Mouse (Mus musculus): ENCODE measurements around the gene Cfap298. TPM values are rescaled to one million over a fixed set of nuclear protein-coding genes. Genes with fewer than 3 reads are reported as not detected.

The Cfap298 gene
- total RNA-seq, 2 experiments from 2014 or later = 8.8 to 14.9 TPM

DNA sequence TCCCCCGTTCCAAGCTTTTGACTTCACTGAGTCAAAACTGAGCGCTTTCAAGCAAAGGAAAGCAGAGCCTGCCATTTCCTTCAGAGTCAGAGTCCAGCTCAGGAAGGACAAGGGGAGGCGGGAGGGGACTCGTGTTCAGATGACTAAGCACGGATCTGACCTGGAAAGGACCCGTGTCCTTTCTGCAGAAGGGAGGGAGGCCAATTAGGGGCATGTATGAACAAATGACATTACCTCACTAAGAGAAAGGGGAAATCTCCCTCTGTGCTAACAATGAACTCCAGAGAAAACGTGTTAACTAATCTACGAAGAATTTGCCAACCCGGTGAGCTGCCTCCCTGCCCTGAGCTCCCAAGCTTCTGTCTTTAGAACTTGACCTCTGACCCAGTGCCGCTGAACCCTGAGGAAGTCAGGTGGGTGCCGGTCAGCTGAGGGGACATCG lies 18.9 kb downstream of the Cfap298 start:
- no peak for ATAC-seq (ENCODE audit: poor library complexity, severe bottlenecking)

DNA sequence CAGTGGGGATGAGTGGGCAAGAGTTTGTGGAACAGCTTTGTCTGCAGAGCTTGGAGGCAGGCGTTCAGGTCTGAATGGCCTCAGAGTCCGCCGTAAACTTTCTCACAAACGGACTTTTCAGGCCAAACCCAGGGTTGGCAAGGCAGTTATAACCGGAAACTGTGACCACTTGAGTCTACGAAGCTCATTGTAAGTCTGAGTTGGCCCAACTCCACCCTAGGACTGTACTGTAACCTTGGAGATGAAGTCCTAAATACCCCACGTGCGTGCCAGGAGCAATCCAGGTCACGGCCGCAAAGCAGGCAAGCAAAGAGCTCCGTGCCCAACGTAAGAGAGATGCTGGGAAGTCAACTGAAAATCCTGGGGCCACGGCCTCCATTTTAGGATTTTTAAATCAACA lies 23.1 kb downstream of the Cfap298 start:
- ATAC-seq (ENCODE audit: poor library complexity, severe bottlenecking) = no peak

DNA sequence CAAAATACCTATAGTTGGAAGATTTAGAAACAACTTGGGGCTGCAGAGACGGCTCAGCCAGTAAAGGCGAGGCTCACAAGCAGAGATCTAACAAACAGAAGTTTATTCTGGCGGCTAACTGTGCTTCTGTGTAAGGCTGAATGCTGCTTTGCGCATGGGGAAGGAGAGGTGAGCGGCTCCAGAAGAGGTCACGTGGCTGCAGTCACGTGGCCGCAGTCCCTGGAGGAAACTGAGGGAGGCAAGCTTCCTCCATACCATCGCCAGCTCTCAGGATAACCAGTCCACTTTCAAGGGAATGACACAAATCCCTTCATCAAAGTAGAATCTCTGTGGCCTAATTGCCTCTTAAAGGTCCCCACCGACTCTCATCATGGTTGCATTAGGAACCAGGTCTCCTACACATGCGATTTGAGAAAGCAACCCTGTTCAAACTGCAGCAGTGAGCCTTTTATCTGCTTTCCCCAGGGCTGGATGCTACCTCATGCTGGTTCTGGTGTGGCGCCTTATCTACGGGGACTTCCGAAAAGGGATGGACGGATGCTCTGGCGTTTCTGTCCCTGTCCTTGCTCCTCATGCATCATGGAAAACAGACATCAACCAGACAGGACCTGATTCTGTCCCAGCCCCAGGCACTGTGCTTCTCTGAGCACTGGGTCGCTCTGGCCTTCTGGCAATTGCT lies 23.9 kb downstream of the Cfap298 start:
- ATAC-seq (ENCODE audit: poor library complexity, severe bottlenecking) = no peak

DNA sequence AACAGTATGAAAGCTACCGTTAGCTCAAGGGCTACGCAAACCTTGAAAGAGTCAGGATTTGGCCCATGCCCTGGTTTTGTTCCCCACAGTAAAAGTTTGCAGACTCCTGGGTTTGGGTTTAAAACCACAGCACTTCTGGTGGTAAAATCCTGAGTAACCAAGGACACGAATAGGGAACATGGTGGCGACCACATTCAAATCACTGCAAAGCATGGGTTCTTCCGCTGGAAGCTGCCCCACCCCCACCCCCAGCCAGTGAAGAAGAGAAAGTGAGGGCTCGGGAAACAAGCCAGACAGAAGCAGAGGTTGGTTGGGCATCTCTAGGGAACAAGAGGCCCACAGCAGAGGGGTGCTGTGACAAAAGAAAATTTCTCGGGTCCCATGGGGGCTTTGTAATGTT lies 27.7 kb downstream of the Cfap298 start:
- ATAC-seq (ENCODE audit: poor library complexity, severe bottlenecking) = no peak

DNA sequence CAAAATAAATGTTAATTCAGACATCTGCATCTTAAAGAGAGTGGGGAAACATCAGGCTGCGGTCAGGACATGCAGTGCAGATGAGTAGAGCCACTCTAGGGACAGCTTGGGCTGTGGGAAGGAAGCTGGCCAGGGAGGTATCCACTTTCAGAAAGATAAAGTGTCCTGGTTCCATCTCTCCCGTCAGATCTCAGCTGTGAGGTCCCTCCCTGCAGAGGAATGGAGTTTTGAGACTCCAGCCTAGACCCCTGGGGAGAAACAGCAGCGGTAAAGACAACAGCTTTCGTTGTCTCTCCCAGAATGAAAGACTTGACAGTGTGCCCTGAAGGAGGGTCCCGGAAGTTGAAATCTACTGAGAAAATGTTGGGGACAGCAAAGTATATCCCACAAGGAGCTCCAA lies 31.6 kb downstream of the Cfap298 start:
- ATAC-seq (ENCODE audit: poor library complexity, severe bottlenecking) = no peak

DNA sequence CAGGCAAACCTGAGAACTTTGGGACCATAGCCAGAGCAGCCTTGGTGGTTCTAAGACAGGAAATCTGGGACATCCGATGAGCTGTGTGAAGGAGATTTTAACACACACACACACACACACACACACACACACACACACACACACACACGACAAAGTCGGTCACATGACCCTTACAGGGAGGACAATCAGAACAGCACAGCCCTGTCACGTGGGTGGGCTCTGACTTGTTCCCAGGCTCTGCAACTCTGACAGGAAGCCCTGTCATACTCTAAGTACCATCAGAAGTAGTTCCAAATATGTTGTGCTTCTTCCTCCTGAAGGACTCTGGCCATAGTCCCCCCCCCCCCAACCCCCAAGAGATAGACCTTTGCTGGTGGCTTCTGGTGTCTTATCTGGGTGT lies 33.5 kb downstream of the Cfap298 start:
- no peak for ATAC-seq (ENCODE audit: poor library complexity, severe bottlenecking)

DNA sequence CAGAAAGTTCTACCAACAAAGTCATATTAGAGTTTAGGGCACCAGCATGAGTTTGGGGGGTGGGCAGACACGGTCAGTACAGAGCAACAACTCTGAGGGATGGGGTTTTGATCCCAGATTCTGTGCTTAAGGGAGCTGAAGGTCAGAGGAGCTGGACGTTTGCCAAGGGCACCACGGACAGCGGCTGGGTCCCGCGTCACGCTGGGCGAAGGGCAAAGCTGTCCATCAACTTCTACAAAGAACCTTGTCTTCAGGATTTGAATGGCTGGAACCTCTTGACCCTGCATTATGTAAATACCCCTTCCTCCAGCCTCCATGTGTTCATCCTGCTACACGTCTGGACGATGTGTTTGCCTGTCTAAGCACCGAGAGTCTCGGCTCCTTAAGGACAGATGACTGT lies 35.4 kb downstream of the Cfap298 start:
- no peak for ATAC-seq (ENCODE audit: poor library complexity, severe bottlenecking)

DNA sequence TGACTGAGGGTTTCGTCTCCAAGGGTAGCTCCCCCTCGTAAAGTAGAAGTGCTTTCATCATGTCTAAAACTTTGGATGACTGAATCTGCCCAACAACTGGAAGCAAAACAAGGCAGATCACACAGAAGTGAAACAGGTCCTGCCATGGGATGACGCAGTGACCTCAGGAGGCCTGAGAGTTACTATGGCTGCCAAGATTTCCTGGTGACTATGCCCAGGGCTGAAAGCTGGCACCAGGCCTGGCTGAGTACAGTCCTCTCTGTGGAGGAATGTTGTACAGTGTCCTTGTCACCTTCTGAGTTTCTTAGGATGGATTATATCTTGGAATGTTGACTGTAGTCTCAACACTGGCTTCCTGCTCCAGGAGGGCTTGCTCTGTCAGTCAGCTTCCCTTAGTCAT lies 37.3 kb downstream of the Cfap298 start:
- no peak for ATAC-seq (ENCODE audit: poor library complexity, severe bottlenecking)

DNA sequence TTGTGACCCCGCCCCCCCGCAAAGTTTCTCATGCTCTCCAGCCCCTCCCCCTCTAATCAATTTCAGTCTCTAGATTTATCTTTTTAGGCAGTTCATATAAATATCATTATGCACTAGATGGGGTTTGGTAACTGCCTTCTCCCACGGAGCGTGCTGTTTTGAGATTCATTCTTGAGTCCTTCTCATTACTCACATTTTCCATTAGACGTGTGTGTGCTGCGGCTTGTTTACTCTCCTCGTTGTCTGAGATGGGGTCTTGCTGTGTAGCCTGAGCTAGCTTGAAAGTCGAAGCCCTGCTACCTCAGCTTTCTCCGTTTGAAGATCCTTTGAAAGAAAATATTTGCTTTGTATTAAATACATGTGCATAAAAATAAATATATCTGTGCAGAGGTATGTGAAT lies 41.1 kb downstream of the Cfap298 start:
- ATAC-seq (ENCODE audit: poor library complexity, severe bottlenecking) = no peak

DNA sequence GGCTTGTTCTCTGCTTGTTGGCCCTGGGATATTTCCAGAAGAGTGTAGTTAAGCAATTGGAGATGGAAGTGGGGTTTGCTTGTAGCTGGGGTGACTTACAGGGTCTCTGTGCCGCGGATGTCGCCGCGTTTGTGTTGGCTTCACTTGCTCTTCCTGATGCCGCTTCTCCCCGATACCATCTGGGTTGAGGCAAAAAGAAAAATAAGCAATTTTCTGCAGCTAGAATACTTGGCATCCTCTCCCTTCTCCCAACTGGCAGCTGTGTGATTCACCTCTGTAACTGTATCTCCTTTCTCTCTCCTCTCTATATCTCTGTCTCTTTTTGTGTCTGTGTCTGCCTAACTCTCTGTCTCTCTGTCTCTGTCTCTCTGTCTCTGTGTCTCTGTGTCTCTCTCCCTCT lies 41.9 kb downstream of the Cfap298 start:
- no peak for ATAC-seq (ENCODE audit: poor library complexity, severe bottlenecking)

DNA sequence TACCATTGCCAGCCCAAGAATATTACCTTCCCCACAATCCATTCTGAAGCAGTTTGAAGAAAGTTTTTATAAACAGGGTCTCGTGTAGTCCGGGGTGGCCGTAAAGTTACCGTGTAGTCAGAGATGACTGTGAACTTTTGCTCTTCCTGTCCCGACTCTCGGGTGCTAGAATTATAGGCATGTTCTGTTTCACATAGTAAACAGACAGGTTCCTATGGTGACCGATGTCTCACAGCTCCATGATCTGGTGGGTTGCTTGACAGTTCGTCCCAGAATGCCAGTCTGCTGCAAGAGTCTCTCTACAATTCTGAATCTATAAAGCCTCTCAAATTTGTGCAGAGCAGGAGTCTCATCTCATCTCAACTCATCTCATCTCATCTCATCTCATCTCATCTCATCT lies 42.8 kb downstream of the Cfap298 start:
- no peak for ATAC-seq (ENCODE audit: poor library complexity, severe bottlenecking)

DNA sequence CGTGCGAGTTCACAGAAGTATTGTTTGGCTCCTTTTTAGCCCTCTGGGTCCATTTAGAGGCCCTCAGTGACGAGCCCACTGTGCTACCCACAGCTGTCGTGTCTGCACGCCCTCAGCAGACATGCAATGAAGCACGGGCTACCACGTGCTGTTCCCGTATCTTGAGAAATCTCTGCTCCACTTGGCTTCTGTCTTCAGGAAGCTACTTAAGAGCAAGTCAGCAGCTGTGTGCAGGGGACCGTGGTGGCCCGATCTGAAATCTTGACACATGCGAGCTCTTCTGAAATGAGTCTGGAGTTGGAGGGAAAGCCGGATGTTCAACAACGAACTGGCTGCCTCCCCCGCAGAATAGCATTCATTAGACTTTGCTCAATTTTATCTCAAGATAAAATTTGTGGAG lies 43.3 kb downstream of the Cfap298 start:
- no peak for ATAC-seq (ENCODE audit: poor library complexity, severe bottlenecking)

DNA sequence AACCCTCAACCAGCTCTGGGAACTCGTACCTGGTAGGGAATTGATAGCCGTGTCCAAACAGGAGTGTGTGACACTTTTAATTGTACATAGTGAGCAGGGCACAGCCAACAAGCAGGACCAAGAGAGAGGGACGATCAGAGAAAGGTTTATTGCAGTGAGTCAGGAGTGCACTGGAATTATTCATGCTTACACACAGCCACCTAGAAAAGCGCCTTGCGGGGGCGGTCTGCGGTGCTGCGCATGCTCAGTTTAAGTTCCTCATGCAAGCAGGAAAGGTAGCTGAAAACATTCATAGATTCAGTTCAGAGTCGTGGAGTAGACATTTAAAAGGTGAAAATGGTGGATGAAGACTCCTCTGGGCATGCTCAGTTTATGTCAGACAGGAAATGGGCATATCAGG lies 44.2 kb downstream of the Cfap298 start:
- ATAC-seq (ENCODE audit: poor library complexity, severe bottlenecking) = no peak

DNA sequence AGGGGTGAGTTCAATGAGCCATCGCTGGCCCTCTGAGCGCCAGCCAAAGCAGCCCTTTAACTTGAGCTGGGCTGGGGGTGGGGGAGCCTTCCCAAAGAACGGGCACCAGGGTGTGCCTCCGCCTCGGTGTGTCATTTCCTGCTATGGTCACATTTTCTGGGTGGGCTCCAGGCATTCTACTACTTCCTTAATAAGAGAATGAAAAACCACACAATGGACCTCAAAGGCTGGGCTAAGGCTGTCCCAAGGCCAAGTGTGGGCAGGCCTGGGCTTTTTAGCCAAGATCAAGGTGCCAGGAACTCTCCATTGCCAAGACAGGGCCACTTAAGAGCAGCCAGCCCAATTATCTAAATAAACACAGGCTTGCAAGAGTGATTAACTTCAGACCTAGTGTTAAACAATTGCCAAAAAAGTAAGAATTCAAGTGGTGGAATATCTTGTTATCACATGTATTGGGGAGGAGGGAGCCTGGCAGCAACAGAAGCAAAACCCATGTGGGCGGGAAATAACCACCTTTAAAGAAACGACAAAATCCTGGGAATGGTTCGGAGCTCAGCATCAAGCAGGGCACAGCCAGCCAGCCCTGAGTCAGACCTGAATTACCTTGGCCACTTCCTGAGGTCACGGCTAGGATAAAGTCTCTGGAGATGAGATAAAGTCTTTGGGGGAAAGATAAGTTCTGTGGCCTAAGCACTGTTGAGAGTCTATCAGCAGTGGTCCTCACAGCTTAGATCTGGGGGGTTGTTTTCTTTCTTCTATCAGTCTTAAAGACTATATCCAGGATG lies 48.9 kb downstream of the Cfap298 start:
- peak; percentile 59 for ATAC-seq (ENCODE audit: poor library complexity, severe bottlenecking)

DNA sequence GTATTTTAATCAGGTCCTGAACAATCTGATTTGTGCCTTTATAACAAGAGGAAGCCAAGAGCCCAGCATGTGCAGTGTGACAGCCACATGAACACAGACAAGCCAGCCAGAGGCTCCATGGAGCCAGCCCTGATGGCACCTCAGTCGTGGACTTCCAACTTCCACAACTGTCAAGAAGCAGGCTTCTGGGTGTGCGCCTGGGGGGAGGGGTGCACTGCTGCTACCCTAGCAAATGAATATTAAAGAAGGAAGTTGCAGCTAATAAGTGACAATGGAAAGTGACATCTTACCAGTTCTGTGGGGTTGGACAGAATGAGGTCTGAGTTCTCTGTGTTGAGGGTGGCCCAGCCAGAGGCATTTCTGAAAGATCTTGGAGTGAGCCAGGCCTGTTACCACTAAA lies 49.6 kb downstream of the Cfap298 start:
- peak; percentile 67 for ATAC-seq (ENCODE audit: poor library complexity, severe bottlenecking)

DNA sequence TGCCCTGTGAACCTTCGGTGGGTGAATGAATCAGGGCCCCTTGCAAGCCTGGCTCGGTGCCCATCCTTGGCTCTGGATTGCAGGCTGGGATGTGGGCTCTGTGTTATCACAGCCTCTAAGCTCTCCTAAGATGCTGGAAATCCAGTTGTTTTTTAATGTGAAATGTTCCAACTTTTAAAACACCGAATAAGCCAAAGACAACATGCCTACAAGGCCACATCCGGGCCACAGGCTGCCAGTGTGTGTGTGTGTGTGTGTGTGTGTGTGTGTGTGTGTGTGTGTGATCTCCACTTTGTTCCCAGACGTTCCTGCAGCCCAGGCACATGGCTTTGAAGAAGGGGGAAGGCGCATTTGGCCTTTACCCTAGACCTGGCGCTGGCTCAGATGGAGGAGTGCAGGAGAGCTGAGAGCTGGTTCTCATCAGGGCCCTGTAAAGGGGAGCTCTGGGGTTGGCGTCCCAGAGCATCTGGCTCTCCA lies 52.4 kb downstream of the Cfap298 start:
- no peak for ATAC-seq (ENCODE audit: poor library complexity, severe bottlenecking)

DNA sequence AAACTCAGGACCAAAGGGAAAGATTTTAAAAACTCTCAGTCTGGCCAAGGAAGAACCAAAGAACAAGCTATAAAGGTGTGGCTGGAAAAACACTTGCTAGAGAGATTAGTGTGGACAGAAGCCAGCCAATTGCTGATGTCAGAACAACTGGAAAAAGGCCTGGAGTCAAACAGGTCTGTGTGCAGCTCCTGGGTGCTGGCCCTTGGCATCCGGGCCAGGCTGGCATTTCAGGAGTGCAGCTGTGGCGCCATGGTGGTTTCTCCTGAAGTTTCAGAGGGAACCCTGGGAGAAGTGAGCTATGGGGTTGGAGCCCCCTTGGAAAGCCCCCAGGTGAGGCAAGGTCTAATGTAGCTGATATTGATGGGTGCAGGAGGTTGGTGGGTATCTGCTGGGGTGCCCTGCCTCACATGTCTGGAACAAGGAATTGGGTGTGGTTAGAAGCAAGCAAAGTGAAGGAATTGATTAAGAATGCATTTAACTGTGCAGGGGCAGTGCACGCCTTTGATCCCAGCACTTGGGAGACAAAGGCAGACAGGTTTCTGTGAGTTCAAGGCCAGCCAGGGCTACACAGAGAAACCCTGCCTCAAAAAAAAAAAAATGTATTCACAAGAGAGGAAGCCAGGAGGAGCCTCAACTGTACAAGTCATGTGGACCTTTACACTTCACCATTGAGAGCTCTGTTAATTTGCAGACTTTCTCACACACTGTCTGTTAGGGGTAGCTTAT lies 56.6 kb downstream of the Cfap298 start:
- ATAC-seq (ENCODE audit: poor library complexity, severe bottlenecking) = no peak

Other genes starting within 250 kb of the Cfap298 start
- gene Mis18a, start 207.7 kb downstream of the Cfap298 start, total RNA-seq (2015) = 117 and 121 TPM in 2 replicates
- 68.6 and 70.6 TPM in 2 replicates for gene Mis18a, start 207.7 kb downstream of the Cfap298 start, total RNA-seq (2017)
- gene Mrap, start 196.9 kb downstream of the Cfap298 start, total RNA-seq (2015) = not detected in 2 replicates
- gene Mrap, start 196.9 kb downstream of the Cfap298 start, total RNA-seq (2017) = not detected in 2 replicates
- 3.6 and 5.9 TPM in 2 replicates for gene Urb1, start 124.7 kb downstream of the Cfap298 start, total RNA-seq (2015)
- gene Urb1, start 124.7 kb downstream of the Cfap298 start, total RNA-seq (2017) = 3.6 and 5.0 TPM in 2 replicates
- gene Eva1c, start 108.4 kb downstream of the Cfap298 start, total RNA-seq (2015) = not detected in 2 replicates
- gene Eva1c, start 108.4 kb downstream of the Cfap298 start, total RNA-seq (2017) = not detected in 2 replicates
- gene Synj1, start 76.2 kb upstream of the Cfap298 start, total RNA-seq (2015) = 95.7 and 105 TPM in 2 replicates
- 44.6 and 61.5 TPM in 2 replicates for gene Synj1, start 76.2 kb upstream of the Cfap298 start, total RNA-seq (2017)
- gene Paxbp1, start 109.4 kb upstream of the Cfap298 start, total RNA-seq (2015) = 71.3 and 81.9 TPM in 2 replicates
- 68.3 and 79.2 TPM in 2 replicates for gene Paxbp1, start 109.4 kb upstream of the Cfap298 start, total RNA-seq (2017)
- gene 4932438H23Rik, start 160.0 kb upstream of the Cfap298 start, total RNA-seq (2015) = 0.09 TPM in 1 of 2 replicates, not detected in the other
- gene 4932438H23Rik, start 160.0 kb upstream of the Cfap298 start, total RNA-seq (2017) = 0.12 and 0.15 TPM in 2 replicates

Measured in megakaryocyte, adult 5-6 weeks (primary cell).